Mouse (Mus musculus): Measurements from ENCODE around the gene Gpkow.

DNA sequence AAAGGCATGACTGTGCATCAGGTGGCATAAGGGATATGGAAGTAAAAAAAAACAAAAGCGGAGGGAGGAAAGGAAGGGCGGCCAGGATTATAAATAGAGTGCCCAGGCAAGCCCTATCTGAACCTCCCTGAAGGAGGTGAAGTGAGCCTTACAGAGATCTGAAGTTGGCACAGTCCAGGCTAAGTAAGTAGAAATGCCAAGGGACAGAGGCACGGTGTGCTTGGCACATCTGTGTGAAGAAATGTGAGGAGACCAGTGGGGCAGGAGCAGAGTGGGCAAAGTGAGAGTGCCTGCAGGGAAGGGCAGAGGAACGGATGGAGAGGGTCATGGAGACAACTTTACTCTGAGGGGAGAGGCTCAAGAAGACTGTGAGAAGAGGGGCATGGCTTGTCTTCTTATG, 35.8 kb upstream of the Gpkow start:
- TF ChIP-seq EP300 (IDR thresholded peaks at IDR 0.05; ENCODE audit: low read depth): no peak
- TF ChIP-seq CTCF (IDR thresholded peaks at IDR 0.05; ENCODE audit: low read depth): no peak
